Mouse (Mus musculus): ENCODE results near the gene Crybb1. TPM values are rescaled to one million over a fixed set of nuclear protein-coding genes. Genes with fewer than 3 reads are reported as not detected.

Crybb1 gene
- total RNA-seq, 2 experiments from 2014 or later: 1.4 to 2.2 TPM

GRCm38 (mm10) chr5:112266011-112266777 is 10.6 kb downstream of the Crybb1 start:
- no peak for DNase-seq

- no peak for DNase-seq
Measured at GRCm38 (mm10) chr5:112270764-112271541, 15.3 kb downstream of the Crybb1 start.

DNA sequence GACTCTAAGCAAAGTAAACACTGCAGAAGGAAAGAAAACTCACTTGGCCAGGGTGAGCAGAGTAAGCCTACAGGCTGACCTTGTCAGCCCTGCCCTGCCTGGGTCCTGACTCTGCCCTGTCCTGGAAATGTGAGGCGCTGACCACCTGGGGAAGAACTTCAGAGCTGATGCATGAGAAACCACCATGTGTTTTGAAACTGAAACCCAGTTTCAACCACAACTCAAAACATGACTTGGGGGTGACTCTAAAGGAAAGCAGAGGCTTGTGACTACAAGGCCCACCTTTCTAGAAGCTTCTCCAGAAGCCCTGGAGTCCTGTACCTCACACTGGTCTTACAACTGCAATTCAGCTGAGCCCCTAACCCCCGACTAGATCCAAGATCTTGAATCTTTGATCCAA is 17.3 kb downstream of the Crybb1 start:
- no peak for DNase-seq

GRCm38 (mm10) chr5:112273746-112274463 is 18.3 kb downstream of the Crybb1 start:
- DNase-seq: peak; percentile 10

GRCm38 (mm10) chr5:112275021-112275804 is 19.6 kb downstream of the Crybb1 start:
- DNase-seq: peak; percentile 7

DNA sequence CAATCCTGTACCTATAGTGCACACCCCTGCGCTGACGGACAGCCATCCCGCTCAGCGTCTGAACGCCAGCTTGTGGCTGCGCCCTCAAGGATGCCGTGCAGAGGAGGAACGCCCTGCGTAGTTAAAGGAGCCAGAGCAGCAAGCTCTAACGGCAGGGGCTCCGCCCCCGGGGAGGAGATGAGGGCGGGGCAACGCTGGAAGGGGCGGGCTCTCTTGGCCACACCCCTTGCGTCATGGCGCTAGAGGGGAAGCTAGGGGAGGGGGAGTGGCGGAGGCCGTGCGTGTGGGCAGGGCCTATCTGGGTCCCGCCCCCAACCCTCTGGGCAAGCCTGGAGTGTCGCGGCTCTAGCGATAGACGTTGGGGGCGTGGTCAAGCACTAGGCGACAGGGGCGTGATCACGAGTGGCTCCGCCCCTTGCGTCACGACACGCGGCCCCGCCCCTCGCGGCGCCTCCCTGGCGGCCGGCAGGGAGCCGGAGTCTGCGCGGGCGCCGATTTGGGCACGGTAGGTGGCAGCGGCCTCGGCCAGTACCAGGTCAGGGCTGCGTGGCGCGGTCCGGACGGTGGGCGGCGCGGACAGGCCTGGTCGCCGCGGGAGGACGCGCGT is 20.8 kb downstream of the Crybb1 start, which contains the start of gene Tpst2:
TSS of gene Tpst2 (plus strand) at position 425 of the 607 bp plus-strand sequence.
- DNase-seq: peak; percentile 100

DNA sequence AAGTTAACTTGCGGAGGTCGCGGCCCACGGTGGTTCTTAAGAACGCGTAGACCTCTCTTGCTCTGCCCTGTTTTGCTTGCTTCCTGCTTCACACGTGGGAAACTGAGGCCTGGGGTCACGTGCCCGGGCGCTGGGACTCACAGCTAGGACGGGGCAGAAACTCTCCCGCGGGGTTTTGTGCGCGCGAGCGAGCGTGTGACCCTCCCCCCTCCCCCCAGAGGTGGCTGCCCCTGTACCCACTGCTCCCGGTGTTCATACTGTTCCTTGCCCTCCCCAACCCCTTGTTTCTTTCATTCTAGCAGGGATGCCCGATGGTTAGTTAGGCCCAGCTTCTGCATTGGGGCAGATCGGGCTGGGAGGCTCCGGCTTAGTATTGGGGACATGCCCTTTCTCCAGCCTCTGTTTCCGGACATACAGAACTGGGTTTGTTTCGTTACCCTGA is 21.3 kb downstream of the Crybb1 start:
- no peak for DNase-seq

GRCm38 (mm10) chr5:112277906-112278470 is 22.4 kb downstream of the Crybb1 start:
- peak; percentile 25 for DNase-seq

DNA sequence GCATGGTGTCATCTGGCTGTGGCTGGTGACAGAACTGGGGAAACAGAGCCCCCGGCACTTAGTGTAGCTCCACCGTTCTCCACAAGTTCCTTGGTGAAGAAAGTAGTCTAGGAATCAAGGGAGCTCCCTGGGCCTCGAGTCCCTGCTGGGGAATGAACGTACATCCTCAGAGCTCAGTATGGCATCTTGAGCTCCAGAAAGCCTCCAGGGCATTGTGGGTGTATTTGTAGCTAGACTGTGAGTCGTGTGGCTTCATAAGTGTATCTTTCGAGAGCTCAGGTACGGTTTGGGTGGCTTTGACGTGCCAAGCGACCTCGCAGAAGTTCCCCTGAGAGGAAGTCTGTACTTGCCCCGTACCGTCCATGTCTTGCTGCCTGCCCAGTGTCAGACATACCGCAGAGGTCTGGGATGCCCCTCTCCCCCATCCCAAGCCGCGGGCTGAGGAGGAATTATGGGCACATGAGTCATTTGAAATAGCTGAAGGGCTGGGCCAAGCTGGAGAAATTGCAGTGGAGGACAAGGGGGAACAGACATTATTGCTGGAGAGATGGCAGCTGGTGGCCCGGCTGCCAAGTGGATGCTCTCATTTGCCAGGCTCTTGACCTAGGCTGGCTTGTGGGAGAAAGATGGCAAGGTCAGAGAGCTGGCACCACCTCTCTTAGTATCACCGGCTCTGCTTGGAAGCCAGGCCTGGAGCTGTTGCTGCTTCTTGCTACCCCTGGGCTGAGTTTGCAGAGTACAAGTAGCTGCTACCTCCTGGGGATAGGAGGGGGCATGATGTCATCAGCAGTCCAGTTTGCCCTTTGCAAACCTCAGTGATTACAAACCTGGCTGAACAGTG is 23.8 kb downstream of the Crybb1 start:
- peak; percentile 77 for DNase-seq

- DNase-seq: peak; percentile 46
Measured at GRCm38 (mm10) chr5:112280151-112280550, 24.5 kb downstream of the Crybb1 start.

DNA sequence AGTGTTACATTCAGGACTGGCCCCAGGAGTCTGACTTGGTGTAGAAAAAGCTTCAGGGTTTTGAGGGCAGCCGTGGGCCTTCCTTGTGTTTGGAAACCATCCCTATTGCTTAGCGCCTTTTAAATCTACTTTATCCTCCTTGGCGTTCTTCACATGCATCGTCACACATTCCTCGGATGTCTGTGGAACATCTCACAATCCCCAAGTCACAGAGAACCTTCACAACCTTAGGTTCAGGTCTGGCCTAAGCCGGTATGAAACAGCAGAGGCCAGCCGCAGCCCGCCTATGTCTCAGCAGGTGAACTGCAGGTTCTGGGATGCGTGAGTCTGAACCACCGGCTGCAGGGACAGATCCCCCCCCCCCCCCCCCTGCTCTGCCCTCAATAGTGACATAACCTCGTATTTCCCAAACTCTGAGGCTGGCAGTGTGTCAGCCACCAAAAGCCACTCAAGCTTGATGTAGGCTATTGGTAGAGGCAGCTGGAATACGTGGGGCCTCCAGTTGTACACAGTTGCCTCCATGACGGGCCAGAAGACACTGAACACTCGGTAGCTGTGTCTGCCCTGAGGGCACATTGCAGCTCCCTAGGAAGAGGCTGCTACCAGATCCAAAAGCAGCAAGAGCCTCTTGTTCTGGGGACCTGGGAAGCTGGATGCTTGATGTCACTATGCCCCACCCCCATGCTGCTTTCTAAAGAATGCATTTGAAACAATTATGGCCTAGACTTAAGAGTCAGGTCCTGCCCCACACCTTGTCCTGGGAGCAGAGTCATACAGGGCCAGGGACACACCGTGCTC is 25.4 kb downstream of the Crybb1 start:
- DNase-seq: peak; percentile 45

GRCm38 (mm10) chr5:112281676-112282075 is 26.1 kb downstream of the Crybb1 start:
- DNase-seq: peak; percentile 30

DNA sequence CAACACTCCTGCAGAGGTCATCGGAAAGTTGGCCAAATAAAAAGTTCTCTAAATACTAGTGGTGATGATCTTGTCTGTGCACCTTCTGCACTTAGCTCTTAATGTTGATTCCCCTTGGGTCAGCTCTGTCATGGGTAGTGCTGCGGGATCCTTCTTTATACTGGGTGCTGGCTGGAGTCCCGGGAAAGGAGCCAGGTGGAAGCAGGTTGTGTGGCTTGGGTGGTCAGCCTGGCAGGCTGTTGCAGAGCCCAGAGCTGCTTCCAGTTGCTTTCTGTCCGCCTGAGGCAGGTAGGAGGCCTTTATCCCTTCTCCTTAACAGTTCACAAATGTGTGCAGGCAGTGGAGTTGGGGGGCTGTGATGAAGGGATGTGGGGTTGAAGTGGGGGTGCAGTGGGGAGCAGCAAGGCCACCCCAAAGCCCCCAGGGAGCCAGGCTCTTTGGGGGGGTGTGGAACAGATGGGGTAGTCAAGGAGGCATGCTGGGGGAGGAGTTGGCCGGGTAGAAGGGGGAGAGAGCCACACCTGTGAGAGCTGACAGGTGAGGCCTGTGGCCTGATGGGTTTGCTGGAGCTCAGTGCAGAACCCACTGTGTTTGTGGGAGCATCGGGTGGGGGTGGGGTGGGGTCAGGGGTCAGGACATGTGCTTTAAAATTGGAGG is 26.6 kb downstream of the Crybb1 start:
- no peak for DNase-seq

DNA sequence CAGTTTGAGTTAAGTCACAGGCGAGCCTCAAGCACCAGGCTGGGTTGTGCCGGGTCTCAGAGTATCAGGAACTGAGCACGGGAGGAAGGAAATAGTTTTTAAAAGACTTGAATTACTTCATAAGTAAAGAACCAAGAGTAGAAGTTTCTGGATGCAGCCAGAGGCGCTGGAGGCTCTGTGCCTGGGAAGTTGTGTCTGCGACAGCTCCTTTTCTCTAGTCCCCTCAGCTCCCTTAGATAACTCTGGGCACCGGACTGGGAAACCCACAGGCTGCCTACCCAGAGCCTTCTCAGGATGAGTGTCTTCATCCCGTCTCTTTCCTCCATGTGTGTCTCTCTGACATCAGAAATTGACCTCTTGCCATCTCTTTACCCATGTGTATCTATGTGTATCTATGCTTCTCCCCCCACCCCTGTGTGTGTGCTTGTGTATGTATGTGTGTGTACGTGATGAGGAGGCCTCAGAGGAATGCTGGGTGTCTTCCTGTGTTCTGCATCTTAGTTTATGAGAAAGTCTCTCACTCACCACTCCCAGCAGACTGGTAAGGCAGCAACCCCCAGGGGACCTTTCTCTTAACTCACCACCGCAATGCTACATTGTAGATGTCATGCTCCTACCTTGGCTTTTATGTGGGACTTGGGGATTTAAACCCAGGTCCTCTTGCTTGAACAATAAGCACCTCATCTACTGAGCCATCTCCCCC is 27.3 kb downstream of the Crybb1 start:
- DNase-seq: no peak

- no peak for DNase-seq
Measured at GRCm38 (mm10) chr5:112283543-112284202, 28.1 kb downstream of the Crybb1 start.

DNA sequence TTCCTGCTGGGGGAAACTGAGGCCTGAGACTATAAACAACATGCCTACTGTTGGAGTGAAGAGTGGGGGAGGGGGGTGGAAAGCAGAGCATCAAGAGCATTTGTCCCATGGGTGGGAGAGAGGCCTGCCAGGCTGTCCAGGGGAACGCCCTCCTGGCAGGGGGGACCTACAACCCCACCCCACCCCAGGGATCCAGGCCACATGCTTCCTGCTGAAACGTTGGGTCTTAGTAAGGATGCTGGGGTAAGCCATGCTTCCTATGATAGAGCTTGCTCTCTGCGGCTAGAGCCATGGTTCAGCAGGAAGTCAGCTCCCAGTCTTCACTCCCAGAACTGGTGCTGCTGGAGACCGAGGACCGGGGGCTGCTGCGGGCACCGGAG is 28.6 kb downstream of the Crybb1 start:
- no peak for DNase-seq

- no peak for DNase-seq
Measured at GRCm38 (mm10) chr5:112285548-112286085, 30.0 kb downstream of the Crybb1 start.

Measured in adrenal gland, postnatal 10 days (tissue).